Mouse (Mus musculus) heart, embryonic 11.5 days (tissue): ENCODE measurements around the gene Pou2f2. TPM values are rescaled to one million over a fixed set of nuclear protein-coding genes. Genes with fewer than 3 reads are reported as not detected.

ENCODE experiments used
- ATAC-seq: fragments of 200-750 bp; cut with Nextera tagmentation; replicated peaks from 2 replicates; pipeline ENCODE4 v1.8.0; 2017; ENCODE audit warnings: moderate library complexity; ENCODE audit not compliant: insufficient number of reproducible peaks, low FRiP score, low TSS enrichment
- H3K27ac ChIP-seq: fragments of 300-500 bp; sonication (generic); 2 replicates; pipeline ENCODE4 v1.5.1; 2014; ENCODE audit warnings: mild to moderate bottlenecking, low read depth, low read length
- H3K27me3 ChIP-seq: fragments of 300-500 bp; sonication (generic); 2 replicates; pipeline ENCODE4 v1.6.1; 2014; ENCODE audit warnings: mild to moderate bottlenecking, low read length, mixed read lengths; ENCODE audit not compliant: control insufficient read depth, insufficient read depth
- H3K36me3 ChIP-seq: fragments of 300-500 bp; sonication (generic); 2 replicates; pipeline ENCODE4 v1.6.1; 2014; ENCODE audit warnings: mild to moderate bottlenecking, low read length, moderate library complexity, mixed read lengths; ENCODE audit not compliant: control insufficient read depth, insufficient read depth
- H3K4me1 ChIP-seq: fragments of 300-500 bp; sonication (generic); 2 replicates; pipeline ENCODE4 v1.6.1; 2014; ENCODE audit warnings: low read length; ENCODE audit not compliant: control insufficient read depth, insufficient read depth
- H3K4me2 ChIP-seq: fragments of 300-500 bp; sonication (generic); 2 replicates; pipeline ENCODE4 v1.6.1; 2014; ENCODE audit warnings: mild to moderate bottlenecking, moderate library complexity
- H3K4me3 ChIP-seq: fragments of 300-500 bp; sonication (generic); 2 replicates; pipeline ENCODE4 v1.5.1; 2014; ENCODE audit warnings: low read depth, low read length
- H3K9ac ChIP-seq: fragments of 300-500 bp; sonication (generic); 2 replicates; pipeline ENCODE4 v1.6.1; 2014; ENCODE audit warnings: mild to moderate bottlenecking, low read depth, low read length, moderate library complexity
- H3K9me3 ChIP-seq: fragments of 300-500 bp; sonication (generic); replicated peaks from 2 replicates; pipeline ENCODE4 v1.6.1; 2016; ENCODE audit warnings: low read length; ENCODE audit not compliant: control insufficient read depth
- WGBS: fragments of 180-500 bp; shearing (Covaris S2); extraction: QIAGEN DNeasy Blood & Tissue Kit; methylation state at CpG from one replicate; pipeline ENCODE4 v1.1.7; 2014; ENCODE audit not compliant: insufficient replicate concordance; 5-methylcytosine and 5-hydroxymethylcytosine counted together
- polyA plus RNA-seq: library from polyadenylated mRNA; unstranded; fragments of >200 nt; fragmentation: Nextera tagmentation; extraction: Ambion mirVana; gene quantifications from 2 replicates; pipeline ENCODE4 v1.2.1, GENCODE M21; 2014

Pou2f2 gene
- 0.68 and 0.83 TPM in 2 replicates for polyA plus RNA-seq

DNA sequence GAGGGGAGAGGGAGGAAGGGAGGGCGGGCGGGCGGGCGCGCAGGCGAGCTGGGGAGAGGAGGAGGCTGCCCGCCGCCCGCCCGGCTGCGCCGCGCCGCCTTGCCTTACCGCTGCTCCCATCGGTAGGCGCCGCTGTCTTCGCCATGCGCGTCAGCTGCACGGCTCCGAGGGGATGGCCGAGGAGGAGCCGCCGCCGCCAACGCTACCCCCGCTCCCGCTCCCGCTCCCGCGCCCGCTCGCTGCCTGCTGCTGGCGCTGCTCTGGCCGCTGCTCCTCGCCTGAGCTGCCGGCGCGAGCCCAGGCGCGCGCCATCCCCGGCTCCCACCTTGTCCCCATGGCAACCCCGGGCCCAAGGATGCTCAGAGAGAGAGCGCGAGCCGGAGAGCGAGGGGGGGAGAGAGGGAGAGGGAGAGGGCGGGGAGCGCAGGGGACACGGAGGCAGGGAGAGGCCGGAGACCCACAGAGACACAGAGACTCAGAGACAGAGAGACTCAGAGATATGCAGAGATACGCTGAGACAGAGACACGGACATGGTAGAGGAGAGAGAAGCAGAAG lies at the start of gene Pou2f2:
Gene Pou2f2 (minus strand): TSS at position 121 of the 556 bp plus-strand sequence.
- Histone ChIP-seq H3K36me3 (no peaks in the 10 kb centered on the region), H3K27ac (no peak within 1 kb of the TSS), H3K4me3 (peak within 1 kb of the TSS; percentile 48), H3K27me3 (peaks cover 94% of the 10 kb centered on the region), H3K9ac (no peak within 1 kb of the TSS), H3K4me1 (peaks cover 8% of the 10 kb centered on the region; the same call in 1 of the 2 replicates), H3K4me2 (peak within 1 kb of the TSS; percentile 83), H3K9me3 (no peaks in the 10 kb centered on the region)
- ATAC-seq = peak; percentile 68; the same call in 1 of the 2 replicates
- WGBS = 1% methylated on average over 24 of the region's 56 CpGs

DNA sequence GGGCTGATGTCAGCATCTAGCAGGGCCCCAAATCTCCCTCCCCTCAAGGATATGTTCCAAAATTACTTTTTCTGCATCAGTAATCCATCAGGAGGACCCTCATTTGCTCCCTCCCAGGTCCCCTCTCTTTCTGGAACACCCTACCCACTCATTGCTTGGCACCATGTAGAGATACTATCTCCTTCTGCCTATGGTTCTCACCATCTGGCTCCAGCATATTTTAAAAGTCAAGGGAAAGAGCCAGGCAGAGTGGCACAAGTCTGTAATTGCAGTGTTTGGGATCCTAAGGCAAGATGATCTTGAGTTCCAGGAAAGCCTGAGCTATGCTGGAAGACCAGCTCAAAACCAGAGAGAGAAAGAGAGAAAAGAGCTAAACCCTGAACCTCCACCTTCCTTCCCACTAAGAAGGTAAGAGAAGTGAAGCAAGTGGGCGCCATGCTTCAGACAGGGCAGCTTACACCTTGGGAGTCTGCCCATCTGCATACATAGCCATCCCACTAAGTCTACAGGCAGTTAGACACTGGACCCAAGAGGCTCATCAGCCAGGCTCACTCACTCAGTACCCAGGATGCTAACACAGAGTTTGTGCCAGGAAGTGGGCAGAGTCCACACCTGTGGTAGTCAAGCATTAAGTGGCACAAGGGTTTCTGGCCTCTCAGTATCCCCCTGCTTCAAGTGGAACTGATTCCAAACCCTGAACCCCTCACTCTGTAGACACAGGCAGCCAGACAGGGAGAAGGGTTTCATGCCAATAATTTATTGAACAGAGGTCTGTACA lies 48.2 kb upstream of the Pou2f2 start:
- WGBS = 84% methylated on average over 1 of the region's 1 CpGs
- Histone ChIP-seq H3K36me3 (peaks cover 64% of the 10 kb centered on the region), H3K4me2 (no peak overlapping the region), H3K27ac (no peak overlapping the region), H3K4me3 (no peak overlapping the region), H3K4me1 (peaks cover under 1% of the 10 kb centered on the region; the same call in 1 of the 2 replicates), H3K9me3 (no peaks in the 10 kb centered on the region), H3K27me3 (no peaks in the 10 kb centered on the region), H3K9ac (no peak overlapping the region)
- ATAC-seq = no peak

DNA sequence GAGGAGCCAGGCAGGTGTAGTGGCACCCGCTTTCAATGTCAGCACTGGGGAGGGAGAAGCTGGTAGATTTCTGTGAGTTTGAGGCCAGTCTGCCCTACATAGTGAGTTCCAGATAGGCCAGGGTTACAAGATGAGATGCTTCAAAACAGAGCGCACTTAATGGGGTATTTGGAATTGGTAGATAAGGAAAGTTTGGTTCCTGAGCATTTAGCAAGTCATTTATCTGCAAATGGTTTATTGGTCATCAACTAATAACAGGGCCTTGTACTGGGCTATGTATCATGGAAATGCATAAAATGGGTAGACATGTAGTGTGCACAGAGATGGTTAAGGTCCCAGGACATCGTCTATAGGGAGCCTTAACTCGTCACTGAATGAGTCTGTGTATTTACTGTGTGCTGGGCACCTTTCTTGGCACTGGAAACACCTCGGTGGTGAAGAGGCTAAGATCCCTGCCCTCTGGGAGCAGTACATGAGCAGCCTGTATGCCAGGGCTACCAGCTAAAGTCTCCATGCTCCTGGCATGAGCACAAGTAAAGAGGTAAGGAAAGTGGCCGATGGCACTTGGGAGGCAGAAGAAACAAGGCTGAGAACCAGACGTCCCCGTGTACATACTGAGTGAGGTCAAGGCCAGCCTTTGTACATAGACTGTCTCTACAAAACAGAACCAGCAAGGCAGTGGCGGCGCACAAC lies 42.9 kb upstream of the Pou2f2 start:
- Histone ChIP-seq H3K36me3 (peaks cover 27% of the 10 kb centered on the region), H3K27me3 (no peaks in the 10 kb centered on the region), H3K9ac (peak overlapping the region; percentile 82), H3K4me1 (peaks cover 24% of the 10 kb centered on the region), H3K4me2 (peak overlapping the region; percentile 96), H3K4me3 (peak overlapping the region; percentile 84), H3K9me3 (no peaks in the 10 kb centered on the region), H3K27ac (no peak overlapping the region)
- no peak for ATAC-seq
- WGBS = 83% methylated on average over 10 of the region's 10 CpGs

DNA sequence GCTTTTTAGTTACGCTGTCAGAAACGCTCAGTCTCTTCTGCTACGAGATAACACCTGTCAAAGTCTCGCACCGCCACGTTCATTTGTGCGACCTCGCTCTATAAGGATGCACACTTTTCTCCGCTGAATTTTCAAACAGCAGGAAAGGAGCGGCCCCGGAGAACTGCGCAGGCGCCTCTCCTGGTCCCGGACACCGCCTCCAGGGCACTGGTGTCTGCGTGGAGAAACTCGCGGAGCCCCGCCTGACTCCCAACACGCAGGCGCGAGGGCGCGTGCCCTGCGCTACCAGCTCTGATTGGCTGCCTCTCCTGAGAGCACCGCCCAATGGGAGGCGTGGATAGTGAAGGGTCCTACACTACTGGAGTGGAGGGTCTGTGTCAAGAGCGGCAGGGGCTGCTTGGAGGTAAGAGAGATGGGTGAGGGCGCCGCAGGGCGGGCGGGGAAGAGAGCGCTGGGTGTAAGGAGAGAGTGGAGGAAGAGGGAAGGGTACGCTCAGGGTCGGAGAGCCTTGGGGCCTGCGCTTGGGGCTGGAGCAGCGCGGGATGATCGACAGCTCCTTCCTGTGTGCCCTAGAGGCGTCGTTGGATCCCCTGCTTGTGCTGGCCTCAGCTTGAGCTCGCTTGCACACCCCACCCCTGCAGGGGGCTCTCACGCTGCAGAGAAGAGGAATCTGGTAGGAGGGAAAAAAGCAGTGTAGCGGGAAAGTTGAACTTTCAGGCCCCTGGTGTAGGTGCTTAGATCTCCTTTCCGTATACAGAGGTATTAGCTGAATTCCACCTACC lies 41.8 kb upstream of the Pou2f2 start, which contains the start of gene Zfp526:
Gene Zfp526 (plus strand): TSS at position 324 of the 782 bp plus-strand sequence.
- under 1% methylated on average over 45 of the region's 45 CpGs for WGBS
- H3K36me3 ChIP-seq = peaks cover 18% of the 10 kb centered on the region
- ATAC-seq = peak; percentile 89
- H3K4me1 ChIP-seq = peaks cover 24% of the 10 kb centered on the region
- no peaks in the 10 kb centered on the region for H3K27me3 ChIP-seq
- peak within 1 kb of the TSS; percentile 82 for H3K9ac ChIP-seq
- H3K4me3 ChIP-seq = peak within 1 kb of the TSS; percentile 84
- no peaks in the 10 kb centered on the region for H3K9me3 ChIP-seq
- peak within 1 kb of the TSS; percentile 90 for H3K27ac ChIP-seq
- H3K4me2 ChIP-seq = peak within 1 kb of the TSS; percentile 96

DNA sequence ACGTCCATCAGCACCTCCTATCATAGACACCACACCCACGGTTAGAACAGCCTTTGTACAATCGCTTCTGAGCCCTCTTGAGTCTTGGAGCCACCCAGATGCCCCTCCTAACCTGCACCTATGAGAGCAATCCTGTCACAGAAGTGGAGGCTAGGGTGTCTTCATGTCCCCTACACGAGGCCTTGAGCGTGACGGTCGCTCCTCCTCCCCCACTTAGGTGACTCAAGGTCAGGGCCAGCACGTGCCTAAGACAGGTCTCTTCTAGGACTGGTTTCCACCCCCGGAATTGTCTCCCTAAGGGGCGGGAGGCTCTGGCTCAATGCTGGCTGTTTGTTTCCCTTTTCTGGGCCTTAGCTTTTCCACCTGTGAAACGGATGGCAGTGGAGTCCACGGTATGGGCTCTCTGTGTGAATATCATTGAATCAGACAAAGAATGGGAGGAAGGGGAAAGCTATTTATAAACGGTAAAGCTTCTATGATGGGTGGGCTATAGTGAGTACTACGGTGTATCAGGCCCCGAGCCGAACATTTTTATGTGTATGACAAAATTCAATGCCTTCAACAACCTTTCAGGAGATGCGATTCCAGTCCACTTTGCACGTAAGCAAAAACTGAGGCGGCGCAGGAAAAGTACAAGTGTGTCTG lies 41.1 kb upstream of the Pou2f2 start, which contains the start of gene Dedd2:
Gene Dedd2 (minus strand): TSS at position 159 of the 645 bp plus-strand sequence.
- Histone ChIP-seq H3K9ac (peak within 1 kb of the TSS; percentile 90), H3K4me1 (peaks cover 24% of the 10 kb centered on the region), H3K9me3 (no peaks in the 10 kb centered on the region), H3K36me3 (peaks cover 14% of the 10 kb centered on the region), H3K4me2 (peak within 1 kb of the TSS; percentile 96), H3K27ac (peak within 1 kb of the TSS; percentile 90), H3K27me3 (no peaks in the 10 kb centered on the region), H3K4me3 (peak within 1 kb of the TSS; percentile 84)
- 0 out of 2 replicates have a peak, but pooled peaks have one; percentile 1 for ATAC-seq
- 4% methylated on average over 20 of the region's 20 CpGs for WGBS

DNA sequence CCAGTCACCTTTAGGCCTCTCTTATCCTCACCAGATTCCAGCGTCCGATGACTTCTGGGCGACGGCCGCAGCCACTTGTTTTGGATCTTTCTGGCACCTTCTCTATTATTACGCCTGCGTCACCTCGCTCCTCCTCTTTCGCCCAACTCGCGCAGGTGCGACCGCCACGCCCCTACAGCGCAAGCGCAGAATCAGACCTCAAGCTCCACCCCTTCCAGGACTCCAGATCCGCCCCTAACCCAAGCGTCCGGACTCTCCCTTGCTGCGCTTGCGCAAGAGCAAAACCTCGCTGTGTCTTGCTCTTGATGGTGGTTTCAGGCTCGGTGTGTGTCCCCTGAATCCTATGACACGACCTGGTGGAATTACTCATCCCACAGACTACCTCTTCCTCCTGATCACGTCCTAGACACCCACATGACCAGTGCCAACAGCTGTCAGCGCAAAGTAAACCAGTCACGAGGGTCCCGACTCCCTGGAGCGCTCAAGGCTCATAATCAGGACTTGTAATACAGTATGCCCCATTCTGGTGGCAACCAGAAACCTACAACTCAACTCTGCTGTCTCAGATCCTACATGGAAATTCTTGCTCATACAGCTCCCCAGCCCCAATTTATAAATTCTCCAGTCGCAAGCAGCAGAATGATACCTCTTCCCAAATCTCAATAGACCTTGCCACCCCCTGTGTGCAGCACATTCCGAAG lies 40.4 kb upstream of the Pou2f2 start:
- no peaks in the 10 kb centered on the region for H3K9me3 ChIP-seq
- peak; percentile 77 for ATAC-seq

DNA sequence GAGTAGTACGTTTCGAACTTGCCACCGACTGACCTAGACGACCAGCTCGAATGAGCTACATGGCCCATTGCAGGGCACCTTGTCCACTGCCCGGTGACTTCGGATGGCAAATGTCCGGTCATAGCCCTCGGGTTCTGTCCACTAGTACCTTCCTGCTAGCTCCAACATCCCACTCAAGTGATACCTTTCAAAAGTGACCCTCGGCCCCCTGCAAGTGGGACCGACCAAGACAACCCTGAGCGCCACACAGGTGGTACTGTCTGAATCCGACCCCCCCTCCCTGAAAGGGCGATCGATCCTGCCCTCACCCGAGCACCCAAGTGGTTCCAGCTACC lies 39.9 kb upstream of the Pou2f2 start:
- peaks cover 24% of the 10 kb centered on the region for H3K4me1 ChIP-seq
- H3K9ac ChIP-seq = peak overlapping the region; percentile 90
- H3K27ac ChIP-seq = peak overlapping the region; percentile 81
- no peaks in the 10 kb centered on the region for H3K9me3 ChIP-seq
- H3K27me3 ChIP-seq = no peaks in the 10 kb centered on the region
- H3K36me3 ChIP-seq = peaks cover 4% of the 10 kb centered on the region; the same call in 1 of the 2 replicates
- H3K4me2 ChIP-seq = peak overlapping the region; percentile 96
- WGBS = 0% methylated on average over 16 of the region's 16 CpGs
- H3K4me3 ChIP-seq = peak overlapping the region; percentile 84
- no peak; the same call in 1 of the 2 replicates for ATAC-seq

More for the DNA sequence above, 40.4 kb upstream of the Pou2f2 start:
- H3K27ac ChIP-seq = peak overlapping the region; percentile 90
- 2% methylated on average over 31 of the region's 31 CpGs for WGBS
- no peaks in the 10 kb centered on the region for H3K27me3 ChIP-seq
- peak overlapping the region; percentile 90 for H3K9ac ChIP-seq
- H3K36me3 ChIP-seq = peaks cover 7% of the 10 kb centered on the region
- peak overlapping the region; percentile 96 for H3K4me2 ChIP-seq
- peaks cover 24% of the 10 kb centered on the region for H3K4me1 ChIP-seq
- peak overlapping the region; percentile 84 for H3K4me3 ChIP-seq
